Mouse (Mus musculus): ENCODE measurements around the gene Gbf1. TPM values are rescaled to one million over a fixed set of nuclear protein-coding genes. Genes with fewer than 3 reads are reported as not detected.

The Gbf1 gene
- polyA plus RNA-seq, 1 experiment from 2014 or later = 41.8 TPM

GRCm38 (mm10) chr19:46242416-46242815 is 90.1 kb downstream of the Gbf1 start:
- H3K27ac ChIP-seq = no peak overlapping the region
- no peak for DNase-seq (ENCODE audit: extremely low spot score, low spot score)
- no peaks in the 10 kb centered on the region for H3K9me3 ChIP-seq
- WGBS = 84% methylated on average over 5 of the region's 5 CpGs
- H3K27me3 ChIP-seq (ENCODE audit: poor library complexity, severe bottlenecking) = no peaks in the 10 kb centered on the region
- no peak overlapping the region for H3K4me3 ChIP-seq
- H3K4me1 ChIP-seq = no peaks in the 10 kb centered on the region; the same call in 1 of the 2 replicates
- H3K36me3 ChIP-seq (replicated peaks) = peaks cover 10% of the 10 kb centered on the region

DNA sequence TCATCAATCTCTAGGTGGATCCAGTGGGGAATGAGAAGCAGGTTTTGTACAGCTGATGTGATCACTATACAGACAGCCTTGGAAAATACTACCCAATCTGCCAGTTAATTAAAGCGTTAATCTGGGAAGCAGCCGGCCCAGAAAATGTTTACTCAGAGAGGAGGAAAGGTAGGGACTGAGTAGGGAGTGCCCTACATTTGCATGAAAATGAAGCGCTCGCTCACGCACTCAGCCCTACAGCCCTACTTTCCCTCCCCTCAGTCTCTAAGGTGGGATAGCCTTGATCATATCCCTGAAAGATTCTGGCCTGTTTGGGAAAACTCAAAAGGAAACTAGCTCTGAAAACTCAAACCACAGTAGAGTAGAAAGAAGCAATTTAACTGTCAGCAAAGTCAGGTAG is 92.3 kb downstream of the Gbf1 start:
- no peak overlapping the region for H3K4me3 ChIP-seq
- no peak for DNase-seq (ENCODE audit: extremely low spot score, low spot score)
- H3K27ac ChIP-seq = no peak overlapping the region
- H3K36me3 ChIP-seq (replicated peaks) = peaks cover 10% of the 10 kb centered on the region
- no peaks in the 10 kb centered on the region; the same call in 1 of the 2 replicates for H3K4me1 ChIP-seq
- no peaks in the 10 kb centered on the region for H3K27me3 ChIP-seq (ENCODE audit: poor library complexity, severe bottlenecking)
- H3K9me3 ChIP-seq = no peaks in the 10 kb centered on the region
- WGBS = 20% methylated on average over 5 of the region's 5 CpGs

GRCm38 (mm10) chr19:46248991-46249390 is 96.7 kb downstream of the Gbf1 start:
- Histone ChIP-seq H3K4me1 (no peaks in the 10 kb centered on the region; the same call in 1 of the 2 replicates), H3K9me3 (no peaks in the 10 kb centered on the region), H3K27me3 (ENCODE audit: poor library complexity, severe bottlenecking) (no peaks in the 10 kb centered on the region), H3K36me3 (replicated peaks) (peaks cover 15% of the 10 kb centered on the region), H3K4me3 (no peak overlapping the region), H3K27ac (no peak overlapping the region)
- DNase-seq (ENCODE audit: extremely low spot score, low spot score) = no peak
- 61% methylated on average over 7 of the region's 7 CpGs for WGBS

GRCm38 (mm10) chr19:46254163-46254752 is 101.9 kb downstream of the Gbf1 start:
- peaks cover 33% of the 10 kb centered on the region for H3K36me3 ChIP-seq (replicated peaks)

DNA sequence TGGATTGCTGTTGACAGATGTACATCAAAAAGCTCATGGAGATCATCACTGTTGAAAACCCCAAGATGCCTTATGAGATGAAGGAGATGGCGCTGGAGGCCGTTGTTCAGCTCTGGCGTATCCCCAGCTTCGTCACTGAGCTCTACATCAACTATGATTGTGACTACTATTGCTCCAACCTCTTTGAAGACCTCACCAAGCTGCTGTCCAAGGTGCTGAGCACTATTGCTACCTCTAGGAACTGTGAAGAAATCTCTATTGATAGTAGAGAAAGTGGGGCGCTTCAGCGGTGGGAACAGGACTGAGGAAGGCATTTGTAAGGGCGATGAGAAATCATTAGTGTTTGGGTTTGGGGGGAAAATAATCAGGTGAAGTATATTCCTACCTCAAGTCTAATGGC is 112.5 kb downstream of the Gbf1 start:
- no peak overlapping the region for H3K27ac ChIP-seq
- H3K4me3 ChIP-seq = no peak overlapping the region
- H3K9me3 ChIP-seq = no peaks in the 10 kb centered on the region
- WGBS = 90% methylated on average over 7 of the region's 7 CpGs
- DNase-seq (ENCODE audit: extremely low spot score, low spot score) = no peak
- peaks cover 99% of the 10 kb centered on the region for H3K36me3 ChIP-seq (replicated peaks)
- H3K27me3 ChIP-seq (ENCODE audit: poor library complexity, severe bottlenecking) = no peaks in the 10 kb centered on the region
- H3K4me1 ChIP-seq = no peaks in the 10 kb centered on the region

More at GRCm38 (mm10) chr19:46254163-46254752, 101.9 kb downstream of the Gbf1 start:
- Histone ChIP-seq H3K9me3 (no peaks in the 10 kb centered on the region), H3K4me1 (no peaks in the 10 kb centered on the region), H3K27ac (no peak overlapping the region), H3K27me3 (ENCODE audit: poor library complexity, severe bottlenecking) (no peaks in the 10 kb centered on the region), H3K4me3 (no peak overlapping the region)
- DNase-seq (ENCODE audit: extremely low spot score, low spot score) = peak; percentile 26
- 36% methylated on average over 7 of the region's 7 CpGs for WGBS

DNA sequence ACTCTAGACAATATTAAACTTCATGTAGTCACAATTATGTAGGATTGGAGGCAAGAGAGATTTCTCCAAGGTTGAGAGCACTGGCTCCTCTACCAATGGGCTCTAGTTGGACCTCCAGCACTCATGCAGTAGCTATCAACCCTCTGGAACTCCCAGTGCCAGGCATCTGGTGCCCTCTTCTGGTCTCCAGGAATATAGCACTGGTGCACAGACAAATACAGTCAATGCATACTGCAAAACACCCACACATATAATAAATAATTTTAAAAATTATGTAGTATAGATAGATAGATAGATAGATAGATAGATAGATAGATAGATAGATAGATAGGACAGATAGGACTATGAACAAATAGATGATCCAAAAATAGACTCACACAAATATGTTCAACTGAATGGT is 123.0 kb downstream of the Gbf1 start:
- H3K27me3 ChIP-seq (ENCODE audit: poor library complexity, severe bottlenecking) = no peaks in the 10 kb centered on the region
- H3K4me3 ChIP-seq = no peak overlapping the region
- no peak overlapping the region for H3K27ac ChIP-seq
- no peaks in the 10 kb centered on the region for H3K9me3 ChIP-seq
- no peaks in the 10 kb centered on the region for H3K4me1 ChIP-seq
- peaks cover 76% of the 10 kb centered on the region for H3K36me3 ChIP-seq (replicated peaks)
- DNase-seq (ENCODE audit: extremely low spot score, low spot score) = no peak

- H3K36me3 ChIP-seq (replicated peaks) = peaks cover 87% of the 10 kb centered on the region
- no peak for DNase-seq (ENCODE audit: extremely low spot score, low spot score)
- H3K9me3 ChIP-seq = no peaks in the 10 kb centered on the region
- H3K4me1 ChIP-seq = no peaks in the 10 kb centered on the region
- WGBS = 93% methylated on average over 11 of the region's 11 CpGs
- H3K4me3 ChIP-seq = no peak overlapping the region
- no peak overlapping the region for H3K27ac ChIP-seq
- no peaks in the 10 kb centered on the region for H3K27me3 ChIP-seq (ENCODE audit: poor library complexity, severe bottlenecking)
These were observed 130.0 kb downstream of the Gbf1 start for GRCm38 (mm10) chr19:46282081-46282849.

DNA sequence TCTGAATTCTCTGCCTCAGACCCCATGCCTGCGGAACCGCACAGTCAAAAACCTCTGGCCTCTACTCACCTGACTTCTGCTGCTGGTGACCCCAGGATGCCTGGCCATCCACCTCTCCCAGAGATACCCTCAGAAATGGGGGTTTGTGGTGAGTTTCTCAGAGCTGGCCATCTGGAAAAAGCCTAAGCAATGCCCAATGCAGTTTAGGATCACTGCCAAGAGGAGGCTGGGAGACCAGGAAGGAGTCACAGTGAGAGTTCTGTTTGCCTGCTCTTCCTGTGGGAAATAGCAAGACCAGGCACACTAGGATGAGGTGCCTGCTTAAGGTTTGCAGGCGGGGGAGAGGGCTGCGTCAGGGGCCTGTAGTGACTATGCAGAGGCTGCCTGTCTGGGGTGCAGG is 132.4 kb downstream of the Gbf1 start:
- H3K27me3 ChIP-seq (ENCODE audit: poor library complexity, severe bottlenecking) = no peaks in the 10 kb centered on the region
- DNase-seq (ENCODE audit: extremely low spot score, low spot score) = no peak
- no peaks in the 10 kb centered on the region for H3K9me3 ChIP-seq
- no peak overlapping the region for H3K27ac ChIP-seq
- 95% methylated on average over 4 of the region's 4 CpGs for WGBS
- H3K36me3 ChIP-seq (replicated peaks) = peaks cover 74% of the 10 kb centered on the region
- no peaks in the 10 kb centered on the region for H3K4me1 ChIP-seq
- no peak overlapping the region for H3K4me3 ChIP-seq

DNA sequence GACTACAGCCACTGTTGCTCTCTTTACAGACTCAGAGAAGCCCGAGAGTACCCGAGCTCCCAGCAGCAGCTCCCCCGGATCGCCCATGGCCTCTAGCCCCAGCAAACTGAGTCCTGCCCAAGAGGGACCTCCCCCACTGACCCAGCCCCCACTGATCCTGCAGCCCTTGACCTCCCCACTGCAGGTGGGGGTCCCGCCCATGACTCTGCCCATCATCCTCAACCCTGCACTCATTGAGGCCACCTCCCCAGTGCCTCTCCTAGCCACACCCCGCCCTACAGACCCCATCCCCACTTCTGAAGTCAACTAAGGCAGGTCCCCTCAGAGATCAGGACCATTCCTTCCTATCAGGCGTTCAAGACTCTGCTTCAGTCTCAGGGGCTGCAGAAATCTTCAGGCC is 133.3 kb downstream of the Gbf1 start:
- no peaks in the 10 kb centered on the region for H3K4me1 ChIP-seq
- H3K27ac ChIP-seq = no peak overlapping the region
- H3K9me3 ChIP-seq = no peaks in the 10 kb centered on the region
- H3K4me3 ChIP-seq = no peak overlapping the region
- H3K36me3 ChIP-seq (replicated peaks) = peaks cover 64% of the 10 kb centered on the region
- H3K27me3 ChIP-seq (ENCODE audit: poor library complexity, severe bottlenecking) = no peaks in the 10 kb centered on the region
- 89% methylated on average over 7 of the region's 7 CpGs for WGBS
- DNase-seq (ENCODE audit: extremely low spot score, low spot score) = no peak

DNA sequence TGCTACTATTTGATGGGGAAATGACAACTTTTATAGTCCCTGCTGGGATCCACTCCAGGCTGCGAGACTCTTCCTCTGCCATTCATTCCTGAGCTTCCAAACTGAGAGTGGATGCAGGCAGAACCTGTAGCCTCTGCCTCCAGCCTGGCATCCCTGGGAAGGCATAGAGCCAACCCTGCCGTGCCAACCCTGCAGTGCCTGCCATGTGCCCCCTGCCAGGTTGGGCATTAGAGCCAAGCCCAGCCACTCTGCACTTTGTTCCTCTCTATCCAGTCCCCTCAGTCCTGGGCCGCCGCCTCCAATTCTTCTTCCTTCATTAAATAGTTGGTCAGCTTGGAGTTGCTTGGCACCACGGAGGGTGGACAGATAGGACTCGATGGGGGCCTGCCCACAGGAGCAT is 133.7 kb downstream of the Gbf1 start:
- no peak overlapping the region for H3K27ac ChIP-seq
- WGBS = 93% methylated on average over 6 of the region's 6 CpGs
- peaks cover 60% of the 10 kb centered on the region for H3K36me3 ChIP-seq (replicated peaks)
- H3K9me3 ChIP-seq = no peaks in the 10 kb centered on the region
- H3K27me3 ChIP-seq (ENCODE audit: poor library complexity, severe bottlenecking) = no peaks in the 10 kb centered on the region
- no peaks in the 10 kb centered on the region for H3K4me1 ChIP-seq
- DNase-seq (ENCODE audit: extremely low spot score, low spot score) = no peak
- no peak overlapping the region for H3K4me3 ChIP-seq

DNA sequence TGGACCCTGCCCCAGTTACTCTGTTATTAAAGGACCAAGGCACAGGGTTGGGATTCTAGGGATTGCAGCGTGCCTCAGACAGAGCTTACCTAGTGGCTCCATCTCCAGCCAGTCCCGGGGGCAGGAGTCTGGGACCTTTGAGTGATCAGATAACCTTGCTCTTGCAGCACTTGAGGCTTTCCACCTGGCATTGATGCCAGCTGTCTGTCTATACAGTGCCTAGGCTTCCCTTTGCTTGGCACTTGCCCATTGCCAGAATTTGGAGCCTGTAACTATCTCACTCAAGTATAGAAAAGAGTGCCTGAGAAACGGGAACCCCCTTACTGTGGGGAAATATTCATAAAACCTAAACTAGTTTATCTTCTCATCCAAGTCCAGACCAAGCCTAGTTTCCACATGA is 134.6 kb downstream of the Gbf1 start:
- Histone ChIP-seq H3K36me3 (replicated peaks) (peaks cover 51% of the 10 kb centered on the region), H3K27ac (no peak overlapping the region), H3K4me3 (no peak overlapping the region), H3K9me3 (no peaks in the 10 kb centered on the region), H3K27me3 (ENCODE audit: poor library complexity, severe bottlenecking) (no peaks in the 10 kb centered on the region), H3K4me1 (no peaks in the 10 kb centered on the region)
- no peak for DNase-seq (ENCODE audit: extremely low spot score, low spot score)
- WGBS = 93% methylated on average over 3 of the region's 3 CpGs

- Histone ChIP-seq H3K27ac (no peak overlapping the region), H3K4me1 (no peaks in the 10 kb centered on the region), H3K9me3 (no peaks in the 10 kb centered on the region), H3K4me3 (no peak overlapping the region), H3K27me3 (ENCODE audit: poor library complexity, severe bottlenecking) (no peaks in the 10 kb centered on the region), H3K36me3 (replicated peaks) (peaks cover 45% of the 10 kb centered on the region)
- DNase-seq (ENCODE audit: extremely low spot score, low spot score) = no peak
- WGBS = 86% methylated on average over 3 of the region's 3 CpGs
These were observed 135.3 kb downstream of the Gbf1 start for GRCm38 (mm10) chr19:46287566-46287965.

DNA sequence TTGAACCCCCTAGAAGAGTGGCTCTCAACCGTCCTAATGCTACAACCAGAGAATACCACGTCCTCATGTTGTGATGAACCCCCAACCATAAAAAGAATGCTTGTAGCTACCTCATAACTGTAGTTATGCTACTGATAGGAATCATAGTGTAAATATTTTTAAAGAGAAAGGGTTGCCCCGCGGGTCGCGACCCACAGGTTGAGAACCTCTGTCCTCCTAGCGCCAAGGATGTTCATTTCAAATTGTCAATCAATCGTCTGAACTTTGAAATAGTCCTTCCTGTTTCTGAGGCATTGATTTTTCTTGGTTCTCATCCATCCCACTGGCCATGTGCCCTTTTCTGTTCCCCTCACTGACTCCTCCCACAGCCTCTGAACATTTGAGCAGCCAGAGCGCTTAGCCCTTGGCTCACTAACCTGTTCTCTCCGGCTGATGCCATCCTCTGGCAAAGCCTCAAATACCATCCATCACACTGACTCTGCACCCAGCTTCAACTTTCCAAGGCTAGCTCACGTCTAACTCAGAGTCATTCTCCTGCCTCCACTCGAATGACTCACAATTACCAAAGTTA is 138.3 kb downstream of the Gbf1 start:
- Histone ChIP-seq H3K9me3 (no peaks in the 10 kb centered on the region), H3K27ac (no peak overlapping the region), H3K27me3 (ENCODE audit: poor library complexity, severe bottlenecking) (no peaks in the 10 kb centered on the region), H3K36me3 (replicated peaks) (peaks cover 15% of the 10 kb centered on the region), H3K4me1 (no peaks in the 10 kb centered on the region), H3K4me3 (no peak overlapping the region)
- 75% methylated on average over 12 of the region's 12 CpGs for WGBS
- DNase-seq (ENCODE audit: extremely low spot score, low spot score) = no peak
